Mouse (Mus musculus): ENCODE data around the gene Pak1. TPM values are rescaled to one million over a fixed set of nuclear protein-coding genes. Genes with fewer than 3 reads are reported as not detected.

Gene Pak1
- 0.62 and 3.1 TPM in 2 replicates for polyA plus RNA-seq (2012; ENCODE audit: insufficient read depth, low replicate concordance)

DNA sequence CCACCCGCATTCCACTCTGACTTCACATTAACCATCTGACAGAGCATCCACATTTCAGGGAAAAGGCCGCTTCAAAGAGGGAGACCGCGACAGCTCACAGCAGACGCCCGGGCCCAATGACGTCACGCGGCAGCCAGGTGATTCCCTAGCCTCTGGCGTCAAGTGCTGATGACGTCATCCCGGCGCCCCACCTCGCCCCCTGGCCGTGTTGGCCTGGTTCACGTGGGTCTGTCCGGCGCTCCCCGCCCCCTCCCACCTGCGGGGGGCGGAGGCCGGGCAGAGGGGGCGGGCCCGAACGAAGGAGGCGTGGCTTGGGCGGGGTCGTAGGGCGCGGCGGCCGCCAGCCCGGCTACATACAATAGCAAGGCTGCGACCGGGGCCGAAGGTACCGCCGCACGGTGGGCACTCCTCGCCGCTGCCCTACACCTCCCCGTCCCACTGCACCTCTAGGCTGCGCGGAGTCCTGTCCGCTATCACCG, at the start of gene Pak1:
Pak1 (plus strand) TSS at position 352 of the 479 bp plus-strand sequence.
- TF ChIP-seq FLI1 (IDR thresholded peaks at IDR 0.05; ENCODE audit: low read length) (no peak), GATA1 (IDR thresholded peaks at IDR 0.05; ENCODE audit: borderline replicate concordance, low read length) (no peak)
- Histone ChIP-seq H3K27me3 (replicated peaks) (peaks cover 50% of the 10 kb centered on the region), H3K4me3 (replicated peaks) (peak within 1 kb of the TSS; percentile 98), H3K9me3 (no peaks in the 10 kb centered on the region), H3K4me1 (peaks cover 14% of the 10 kb centered on the region), H3K36me3 (replicated peaks; ENCODE audit: low read length) (no peaks in the 10 kb centered on the region)

DNA sequence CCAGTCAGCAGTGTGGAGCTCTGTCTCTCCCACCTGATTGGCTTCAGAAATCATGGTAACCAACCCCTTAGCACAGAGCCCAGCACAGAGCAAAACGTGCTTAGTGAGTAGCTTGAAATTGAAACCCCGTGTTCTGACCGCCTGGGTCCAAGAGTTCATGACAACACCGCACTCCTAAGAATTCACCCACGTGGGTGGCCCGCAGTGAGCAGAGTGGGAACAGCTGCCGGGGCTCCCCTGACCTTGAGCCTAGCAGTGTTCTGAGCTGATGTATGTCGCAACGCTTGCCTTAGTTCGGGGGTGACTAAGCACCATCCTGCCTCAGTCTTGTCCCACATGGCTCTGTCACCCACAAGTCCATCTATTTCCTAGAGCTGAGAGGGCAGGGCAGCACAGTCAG, 47.4 kb upstream of the Pak1 start:
- peaks cover 3% of the 10 kb centered on the region for H3K27me3 ChIP-seq (replicated peaks)
- TF ChIP-seq GATA1 (IDR thresholded peaks at IDR 0.05; ENCODE audit: borderline replicate concordance, low read length) (no peak), FLI1 (IDR thresholded peaks at IDR 0.05; ENCODE audit: low read length) (no peak)
- no peaks in the 10 kb centered on the region for H3K9me3 ChIP-seq
- no peaks in the 10 kb centered on the region for H3K36me3 ChIP-seq (replicated peaks; ENCODE audit: low read length)
- peaks cover 57% of the 10 kb centered on the region for H3K4me1 ChIP-seq
- peak overlapping the region; percentile 12 for H3K4me3 ChIP-seq (replicated peaks)

- TF ChIP-seq FLI1 (IDR thresholded peaks at IDR 0.05; ENCODE audit: low read length) (no peak), GATA1 (IDR thresholded peaks at IDR 0.05; ENCODE audit: borderline replicate concordance, low read length) (no peak)
- Histone ChIP-seq H3K36me3 (replicated peaks; ENCODE audit: low read length) (no peaks in the 10 kb centered on the region), H3K4me1 (peaks cover 51% of the 10 kb centered on the region), H3K9me3 (no peaks in the 10 kb centered on the region), H3K27me3 (replicated peaks) (peaks cover 3% of the 10 kb centered on the region), H3K4me3 (replicated peaks) (peak overlapping the region; percentile 7)
Measured at GRCm38 (mm10) chr7:97741756-97742291, 46.5 kb upstream of the Pak1 start.

GRCm38 (mm10) chr7:97745299-97745698, 43.0 kb upstream of the Pak1 start:
- H3K36me3 ChIP-seq (replicated peaks; ENCODE audit: low read length) = no peaks in the 10 kb centered on the region
- no peaks in the 10 kb centered on the region for H3K9me3 ChIP-seq
- no peak for TF ChIP-seq FLI1 (IDR thresholded peaks at IDR 0.05; ENCODE audit: low read length)
- TF ChIP-seq GATA1 (IDR thresholded peaks at IDR 0.05; ENCODE audit: borderline replicate concordance, low read length) = no peak
- H3K4me1 ChIP-seq = peaks cover 56% of the 10 kb centered on the region
- H3K4me3 ChIP-seq (replicated peaks) = no peak overlapping the region
- no peaks in the 10 kb centered on the region for H3K27me3 ChIP-seq (replicated peaks)

DNA sequence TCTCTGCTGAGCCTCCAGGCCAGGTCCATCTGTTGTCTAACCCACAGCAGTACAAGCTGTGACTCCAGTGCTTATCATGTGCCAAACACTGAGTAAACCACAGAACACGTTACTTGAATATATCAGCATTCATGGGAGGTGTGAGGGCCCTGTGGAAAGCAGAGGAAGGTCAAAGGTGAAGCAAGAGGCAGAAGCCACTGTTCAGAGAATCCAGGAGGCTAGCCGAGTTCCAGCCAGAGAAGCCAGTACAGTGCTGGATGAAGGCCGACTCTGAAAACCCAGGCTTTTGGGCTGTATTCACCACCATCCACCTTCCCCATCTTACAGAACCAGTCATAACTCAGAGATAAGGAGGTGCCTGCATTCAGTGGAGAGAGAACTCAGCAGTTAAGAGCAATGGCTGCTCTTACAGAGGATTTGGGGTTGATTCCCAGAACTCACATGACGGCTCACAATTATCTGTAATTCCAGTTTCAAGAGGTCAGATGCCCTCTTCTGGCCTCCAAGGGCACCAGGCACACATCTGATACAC, 41.1 kb upstream of the Pak1 start:
- Histone ChIP-seq H3K36me3 (replicated peaks; ENCODE audit: low read length) (no peaks in the 10 kb centered on the region), H3K9me3 (no peaks in the 10 kb centered on the region), H3K4me3 (replicated peaks) (no peak overlapping the region), H3K27me3 (replicated peaks) (no peaks in the 10 kb centered on the region), H3K4me1 (peaks cover 38% of the 10 kb centered on the region)
- TF ChIP-seq FLI1 (IDR thresholded peaks at IDR 0.05; ENCODE audit: low read length) (no peak), GATA1 (IDR thresholded peaks at IDR 0.05; ENCODE audit: borderline replicate concordance, low read length) (no peak)

GRCm38 (mm10) chr7:97747787-97748497, 40.4 kb upstream of the Pak1 start:
- Histone ChIP-seq H3K4me1 (peaks cover 32% of the 10 kb centered on the region), H3K9me3 (no peaks in the 10 kb centered on the region)

GRCm38 (mm10) chr7:97748527-97749206, 39.7 kb upstream of the Pak1 start:
- Histone ChIP-seq H3K4me3 (replicated peaks) (peak overlapping the region; percentile 93), H3K36me3 (replicated peaks; ENCODE audit: low read length) (no peaks in the 10 kb centered on the region), H3K27me3 (replicated peaks) (no peaks in the 10 kb centered on the region), H3K9me3 (no peaks in the 10 kb centered on the region), H3K4me1 (peaks cover 32% of the 10 kb centered on the region)
- no peak for TF ChIP-seq FLI1 (IDR thresholded peaks at IDR 0.05; ENCODE audit: low read length)
- TF ChIP-seq GATA1 (IDR thresholded peaks at IDR 0.05; ENCODE audit: borderline replicate concordance, low read length) = no peak

More at GRCm38 (mm10) chr7:97747787-97748497, 40.4 kb upstream of the Pak1 start:
- Histone ChIP-seq H3K4me3 (replicated peaks) (peak overlapping the region; percentile 90), H3K36me3 (replicated peaks; ENCODE audit: low read length) (no peaks in the 10 kb centered on the region), H3K27me3 (replicated peaks) (no peaks in the 10 kb centered on the region)
- TF ChIP-seq FLI1 (IDR thresholded peaks at IDR 0.05; ENCODE audit: low read length) (no peak), GATA1 (IDR thresholded peaks at IDR 0.05; ENCODE audit: borderline replicate concordance, low read length) (no peak)

DNA sequence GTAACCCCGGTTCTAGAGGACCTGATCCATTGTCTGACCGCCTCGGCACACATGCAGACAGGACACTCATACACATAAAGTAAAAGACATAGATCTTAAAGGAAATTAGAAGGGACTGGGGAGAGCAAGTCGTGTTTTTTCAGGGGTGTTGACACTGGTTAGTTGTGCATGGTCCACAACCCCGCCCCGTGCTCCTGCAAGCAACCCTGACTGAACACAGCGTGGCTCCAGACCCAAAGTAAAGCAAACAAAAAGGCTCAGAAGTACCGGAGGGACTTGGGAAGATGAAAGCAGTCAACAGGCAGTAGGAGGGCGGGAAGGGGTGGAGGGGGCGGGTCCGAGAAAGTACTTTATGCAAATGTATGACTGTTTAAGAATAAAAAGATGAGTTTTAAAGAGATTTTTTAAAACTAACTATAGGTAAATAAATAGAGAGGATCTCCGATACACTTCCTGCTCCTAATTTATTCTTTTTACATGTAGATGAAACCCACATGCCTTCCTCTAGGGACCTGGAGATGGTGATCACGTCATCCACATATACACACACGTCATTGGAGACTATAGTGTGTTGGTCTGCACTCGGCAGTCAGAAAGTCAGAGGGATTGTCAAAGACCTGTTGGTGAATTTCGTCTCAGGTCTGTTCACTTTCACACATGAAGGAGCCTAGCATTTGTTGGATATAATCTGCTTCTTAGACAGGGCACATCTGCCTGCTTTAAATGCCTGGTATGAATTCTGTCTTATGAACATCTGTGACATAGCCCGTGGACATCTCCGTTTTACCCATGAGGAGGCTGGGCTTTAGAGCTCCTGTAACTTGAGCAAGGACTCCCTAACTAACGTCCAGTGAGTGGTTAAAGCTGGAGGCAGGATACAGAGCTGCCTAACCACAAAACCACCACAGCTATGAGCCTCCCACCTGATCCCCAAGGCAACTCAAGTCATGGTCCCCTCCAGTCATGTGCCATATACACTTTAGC, 38.8 kb upstream of the Pak1 start:
- TF ChIP-seq FLI1 (IDR thresholded peaks at IDR 0.05; ENCODE audit: low read length) (no peak), GATA1 (IDR thresholded peaks at IDR 0.05; ENCODE audit: borderline replicate concordance, low read length) (no peak)
- H3K36me3 ChIP-seq (replicated peaks; ENCODE audit: low read length) = no peaks in the 10 kb centered on the region
- H3K27me3 ChIP-seq (replicated peaks) = no peaks in the 10 kb centered on the region
- no peaks in the 10 kb centered on the region for H3K9me3 ChIP-seq
- H3K4me1 ChIP-seq = peaks cover 32% of the 10 kb centered on the region
- H3K4me3 ChIP-seq (replicated peaks) = peak overlapping the region; percentile 93
